Mouse (Mus musculus) kidney, adult 11 months (tissue): ENCODE results near the gene Bdh1.
"Not testable (repeated sequence)": the region's sequence is repeated elsewhere in the genome, so short reads cannot be mapped to it uniquely, and the experiment has no call there.

ENCODE experiments used
- DNase-seq: peaks from one replicate; pipeline ENCODE4 v3.0.0; 2022

The Bdh1 gene

DNA sequence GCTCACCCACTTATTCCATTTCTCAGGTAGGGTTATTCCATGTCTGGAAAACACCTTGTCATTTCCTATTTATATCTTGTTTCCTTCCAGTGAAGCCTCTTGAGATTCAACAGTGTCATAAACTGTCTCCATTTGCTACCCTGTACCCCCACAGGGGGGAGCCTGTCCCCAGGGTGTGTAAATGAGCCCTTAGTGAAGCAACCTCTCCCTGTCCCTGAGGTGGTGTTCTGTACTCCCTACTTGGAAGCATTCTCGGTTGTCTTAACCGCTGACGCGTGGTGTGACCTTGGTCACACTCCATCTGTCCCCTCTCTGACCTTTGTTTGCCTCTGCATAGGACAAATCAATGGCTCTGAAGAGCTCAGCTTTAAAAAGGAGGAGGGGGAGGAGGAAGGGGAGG lies 43.5 kb downstream of the Bdh1 start:
- no peak for DNase-seq

- no peak for DNase-seq
These were observed 44.0 kb downstream of the Bdh1 start for GRCm38 (mm10) chr16:31466106-31466505.

DNA sequence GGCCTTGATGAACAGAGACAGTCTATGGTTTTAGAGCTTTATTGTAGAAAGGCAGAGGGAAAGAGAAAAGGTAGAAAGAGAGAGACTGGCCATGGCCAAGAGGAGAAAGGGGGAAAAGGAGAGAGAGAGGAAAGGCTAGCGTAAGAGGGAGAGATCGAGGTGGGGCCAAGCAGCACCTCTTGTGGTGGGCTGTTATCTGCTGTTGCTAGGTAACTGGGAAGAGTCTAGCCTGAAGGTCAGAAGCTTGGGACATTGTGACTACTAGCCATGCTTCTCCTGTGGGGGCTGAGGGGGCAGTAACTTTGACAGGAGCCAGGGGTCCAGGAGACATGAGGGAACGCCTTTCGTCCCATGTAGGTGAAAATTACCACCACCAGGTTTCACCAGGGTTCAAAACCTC lies 48.7 kb downstream of the Bdh1 start:
- DNase-seq = not testable (repeated sequence)

DNA sequence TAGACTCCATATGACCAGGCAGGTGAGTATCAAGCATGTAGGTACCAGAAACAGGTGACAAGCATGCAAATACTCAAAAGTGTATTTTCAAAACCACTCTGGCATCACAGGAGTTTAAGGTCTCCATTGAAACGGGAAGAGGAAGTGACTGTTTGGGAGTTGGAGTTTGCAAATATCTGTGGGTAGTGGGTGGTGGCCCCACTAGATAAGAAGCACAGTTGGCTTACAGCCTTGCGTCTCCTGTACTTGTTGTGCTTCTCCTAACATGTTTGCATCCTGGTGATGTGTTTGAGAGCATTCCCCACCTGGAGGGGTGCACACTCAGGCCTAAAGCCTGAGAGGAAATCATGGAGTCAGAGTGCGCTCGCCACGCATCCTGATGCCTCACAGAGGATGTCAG lies 49.9 kb downstream of the Bdh1 start:
- DNase-seq = no peak

- DNase-seq = no peak
These were observed 51.1 kb downstream of the Bdh1 start for GRCm38 (mm10) chr16:31473226-31473625.

DNA sequence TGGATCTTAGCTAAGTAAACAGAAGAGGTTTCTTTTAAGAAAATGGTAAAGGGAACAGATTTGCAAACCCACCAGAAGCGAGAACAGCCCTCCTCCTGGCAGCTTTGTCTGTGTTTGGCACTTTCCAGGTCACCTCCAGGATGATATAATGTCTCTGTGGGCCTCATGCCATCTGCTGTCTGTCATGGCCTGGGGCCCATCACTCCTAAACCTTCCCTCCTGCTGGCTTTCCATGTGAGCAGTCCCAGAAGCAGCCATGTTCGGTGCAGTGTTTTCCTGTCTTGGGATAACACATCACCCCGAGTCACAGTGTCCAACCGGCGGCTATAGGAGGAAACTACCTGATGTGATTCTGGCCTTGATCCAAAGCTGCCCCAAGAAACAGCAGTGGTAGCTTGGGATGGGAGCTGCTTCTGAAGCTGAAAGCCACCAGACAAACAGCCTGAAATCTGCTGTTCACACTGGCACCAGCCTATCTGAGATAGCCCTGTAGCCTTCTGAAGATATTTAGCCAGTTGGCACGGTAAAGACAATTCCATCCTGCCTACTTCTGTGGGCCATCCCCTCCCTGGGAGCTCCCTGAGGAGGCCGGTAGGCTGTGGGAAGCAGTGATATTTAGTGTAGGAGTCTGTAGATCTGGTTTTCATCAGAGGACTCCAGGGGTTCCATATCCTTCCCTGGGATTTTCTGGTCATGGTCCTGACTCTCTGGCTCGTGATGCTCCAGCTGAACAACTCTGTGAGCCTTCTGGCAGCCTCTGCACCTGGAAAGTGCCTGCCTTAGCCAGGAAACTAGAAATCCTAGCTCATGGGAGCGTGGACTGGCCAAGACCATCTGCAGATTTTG lies 53.3 kb downstream of the Bdh1 start:
- DNase-seq = no peak

GRCm38 (mm10) chr16:31476872-31477603 lies 55.0 kb downstream of the Bdh1 start:
- DNase-seq = no peak

GRCm38 (mm10) chr16:31485336-31485735 lies 63.3 kb downstream of the Bdh1 start:
- no peak for DNase-seq

GRCm38 (mm10) chr16:31487266-31487665 lies 65.2 kb downstream of the Bdh1 start:
- DNase-seq = no peak

GRCm38 (mm10) chr16:31489096-31489495 lies 67.0 kb downstream of the Bdh1 start:
- no peak for DNase-seq

- no peak for DNase-seq
These were observed 68.9 kb downstream of the Bdh1 start for GRCm38 (mm10) chr16:31490967-31491366.

DNA sequence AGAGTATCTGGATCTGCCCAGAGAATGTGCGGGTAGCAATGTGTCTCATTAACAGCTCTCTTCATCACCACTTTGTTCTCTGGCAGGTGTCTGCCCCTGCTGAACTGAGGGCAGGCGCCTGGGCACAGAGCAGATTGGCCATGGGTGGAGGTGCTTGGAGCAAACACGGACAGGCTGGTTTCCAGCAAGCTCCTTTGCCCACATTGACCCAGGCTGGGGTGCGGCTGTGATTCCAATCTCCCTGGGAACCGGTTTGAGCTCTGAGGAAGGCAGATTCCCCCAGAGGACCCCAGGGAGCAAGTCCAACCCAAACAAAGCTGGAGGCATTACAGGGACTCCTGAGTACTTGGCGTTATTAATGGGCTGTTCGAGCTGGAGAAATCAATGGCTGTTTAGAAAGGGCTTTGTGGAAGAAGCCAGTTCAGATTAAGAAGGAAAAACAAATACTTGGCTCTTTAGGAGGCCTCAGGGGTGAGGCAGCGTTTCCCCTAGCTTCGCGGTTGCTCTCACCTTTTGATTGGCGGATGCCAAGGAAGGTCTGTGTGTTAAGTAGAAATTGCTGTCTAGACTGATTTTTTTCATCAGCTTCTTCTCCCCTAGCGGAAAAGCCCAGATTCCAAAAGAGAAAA lies 71.0 kb downstream of the Bdh1 start:
- DNase-seq = no peak

- no peak for DNase-seq
These were observed 71.5 kb downstream of the Bdh1 start for GRCm38 (mm10) chr16:31493550-31493965.

DNA sequence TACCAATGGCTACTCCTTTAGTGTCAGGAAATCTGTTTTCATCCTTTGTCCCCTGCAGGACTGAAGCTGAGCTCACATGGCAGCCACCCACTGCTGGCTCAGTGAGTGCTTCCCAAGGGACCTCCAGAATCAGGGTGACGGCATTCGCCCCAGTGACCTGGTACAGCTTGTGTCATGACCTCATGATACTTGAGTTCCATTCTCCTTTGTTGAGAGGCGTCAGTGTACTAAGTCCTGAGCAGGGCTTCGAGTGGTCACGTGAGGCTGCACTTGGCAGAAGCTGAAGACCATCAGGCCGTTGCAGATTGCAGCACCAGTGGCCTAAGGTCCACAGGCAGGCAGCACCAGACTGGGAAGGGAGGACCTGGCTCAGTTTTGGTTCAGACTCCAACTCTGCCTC lies 71.9 kb downstream of the Bdh1 start:
- DNase-seq = peak; percentile 38

DNA sequence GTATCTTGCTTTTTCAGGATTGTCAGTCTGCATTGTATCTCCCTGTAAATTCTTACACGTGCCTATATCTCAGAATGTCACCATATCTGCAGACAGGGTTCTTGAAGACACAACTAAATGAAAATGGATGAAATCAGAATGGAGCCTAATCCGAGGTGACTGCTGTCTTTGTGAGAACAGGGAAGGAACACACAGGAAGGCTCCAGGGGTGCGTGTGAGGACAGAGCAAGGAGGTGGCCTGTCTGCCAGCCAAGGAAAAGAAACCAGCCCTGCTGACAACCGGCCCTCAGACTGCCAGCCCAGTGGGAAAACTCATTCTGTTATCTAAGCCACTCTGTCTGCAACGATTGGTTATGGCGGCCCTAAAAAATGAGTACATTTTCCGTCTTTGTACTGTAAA lies 73.3 kb downstream of the Bdh1 start:
- no peak for DNase-seq

DNA sequence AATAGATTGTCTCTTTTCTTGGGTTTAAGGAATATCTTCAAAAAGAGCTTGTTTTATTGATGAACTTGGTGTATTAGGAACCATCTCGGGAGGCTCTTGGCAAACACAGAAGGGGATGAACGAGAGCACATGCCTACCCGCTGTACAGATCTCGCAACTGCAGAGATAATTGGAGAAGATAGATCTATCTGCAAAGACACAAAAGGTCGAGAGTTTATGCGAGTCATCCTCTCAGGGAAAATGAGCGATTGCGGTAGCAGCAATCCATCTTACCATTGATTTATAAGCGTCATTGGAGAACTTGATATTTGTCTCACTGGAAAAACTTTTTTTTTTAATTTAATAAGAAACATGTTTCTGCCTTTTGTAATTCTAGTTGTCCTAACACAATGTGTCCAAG lies 73.7 kb downstream of the Bdh1 start:
- DNase-seq = no peak

- DNase-seq = no peak
These were observed 76.3 kb downstream of the Bdh1 start for GRCm38 (mm10) chr16:31498336-31498735.

GRCm38 (mm10) chr16:31499021-31499420 lies 76.9 kb downstream of the Bdh1 start:
- DNase-seq = no peak

- no peak for DNase-seq
These were observed 77.7 kb downstream of the Bdh1 start for GRCm38 (mm10) chr16:31499681-31500310.

GRCm38 (mm10) chr16:31500532-31500931 lies 78.5 kb downstream of the Bdh1 start:
- DNase-seq = no peak

- DNase-seq = no peak
These were observed 79.1 kb downstream of the Bdh1 start for GRCm38 (mm10) chr16:31500969-31501750.

DNA sequence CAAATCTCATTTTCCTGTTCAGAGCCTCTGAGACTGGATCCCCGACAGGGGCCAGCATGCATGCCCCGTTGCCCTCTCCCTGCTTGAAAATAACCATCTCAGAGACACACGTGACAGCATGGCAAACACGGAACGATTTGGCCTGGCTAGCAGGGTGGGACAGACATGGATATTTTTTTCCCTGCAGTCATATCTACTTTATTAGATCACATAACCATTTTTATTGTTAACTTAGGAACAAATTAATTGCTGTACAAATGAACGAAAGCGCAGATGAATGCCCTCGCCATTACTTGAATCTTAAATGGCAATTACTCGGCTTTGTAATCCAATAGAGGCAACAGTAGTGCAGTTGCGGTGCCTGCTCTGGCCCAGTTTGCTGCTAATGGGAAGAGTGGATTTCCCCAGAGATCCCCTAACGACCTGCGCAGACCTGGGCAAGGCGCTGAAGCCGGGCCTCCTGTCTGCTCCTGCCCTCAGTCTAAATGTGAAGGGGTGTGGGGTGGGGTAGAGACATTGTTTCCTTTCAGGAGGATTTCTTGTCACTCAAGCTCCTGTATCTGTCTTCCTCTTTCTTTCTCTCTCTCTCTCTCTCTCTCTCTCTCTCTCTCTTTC lies 79.8 kb downstream of the Bdh1 start:
- DNase-seq = no peak
